Mouse (Mus musculus) ES-E14 (cell line): ENCODE results near the gene Dock4.

Source experiments
- HCFC1 ChIP-seq: IDR thresholded peaks from 2 replicates; pipeline ENCODE4 v1.6.1; 2012; ENCODE audit warnings: low read length, inconsistent platforms, borderline replicate concordance; ENCODE audit not compliant: insufficient read depth
- ZNF384 ChIP-seq: IDR thresholded peaks from 2 replicates; pipeline ENCODE4 v1.6.1; 2012; ENCODE audit warnings: low read depth, low read length, inconsistent platforms

DNA sequence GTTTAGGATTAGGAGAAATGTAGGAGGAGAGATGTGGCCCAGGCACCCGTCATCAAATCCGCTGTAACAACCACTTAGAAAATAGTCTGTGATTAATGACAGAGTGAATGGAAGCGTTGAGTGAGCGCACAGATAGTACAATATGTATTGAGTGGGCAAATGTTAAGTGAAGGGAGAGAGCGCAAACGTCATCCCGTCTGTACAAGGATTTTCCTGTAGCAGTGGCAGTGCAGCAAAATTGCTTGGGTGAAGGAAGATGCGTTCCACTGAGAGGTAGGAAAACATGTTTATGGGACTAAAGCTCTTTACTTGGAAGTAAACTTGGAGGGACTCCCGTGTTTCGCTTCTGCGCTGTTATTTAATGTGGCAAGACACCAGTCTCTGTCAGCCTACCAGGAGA lies 348.3 kb downstream of the Dock4 start:
- no peak for TF ChIP-seq ZNF384
- TF ChIP-seq HCFC1: no peak
